Mouse (Mus musculus): ENCODE data around the gene Ndufa4l2.

Gene Ndufa4l2

DNA sequence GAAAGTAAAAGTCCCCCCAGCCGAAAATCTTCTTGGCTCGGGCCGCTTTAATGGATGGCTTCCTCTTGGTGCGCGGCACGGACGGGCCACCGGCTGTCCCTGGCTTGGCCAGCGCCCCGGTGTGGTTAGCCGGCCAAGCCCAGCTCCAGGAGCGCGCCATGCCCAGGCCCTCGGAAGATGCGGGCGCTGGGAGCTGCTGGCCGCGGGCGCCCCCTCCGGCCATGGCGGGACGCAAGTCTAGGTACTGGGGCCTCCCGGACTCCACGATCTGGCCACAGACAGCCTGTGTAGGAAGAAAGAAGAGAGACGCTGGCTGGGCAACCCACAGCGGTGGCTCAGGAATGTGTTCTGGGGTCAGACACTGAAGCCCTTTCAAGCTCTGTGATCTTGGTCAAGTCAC is 11.9 kb downstream of the Ndufa4l2 start:
- peak; percentile 75 for DNase-seq (ENCODE audit: extremely low spot score)

DNA sequence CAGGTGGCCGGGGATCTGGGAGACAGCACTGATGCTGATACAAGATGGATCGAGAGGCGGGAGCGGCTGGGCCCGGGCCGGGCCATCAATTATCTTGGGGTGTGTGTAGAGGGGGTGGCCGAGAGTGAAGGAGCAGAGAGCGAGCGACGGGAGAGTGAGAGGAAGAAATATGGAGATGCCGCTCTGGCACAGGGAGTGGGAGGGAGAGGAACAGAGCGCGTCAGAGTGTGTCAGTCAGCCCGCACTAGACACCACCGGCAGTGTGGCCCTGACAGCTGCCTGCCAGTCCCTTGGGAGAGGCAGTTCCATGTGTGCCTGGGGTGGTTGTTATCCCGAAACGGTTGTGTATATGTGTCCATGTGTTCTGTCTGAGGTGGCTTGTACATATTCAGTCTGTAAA is 12.7 kb downstream of the Ndufa4l2 start:
- no peak for DNase-seq (ENCODE audit: extremely low spot score)

DNA sequence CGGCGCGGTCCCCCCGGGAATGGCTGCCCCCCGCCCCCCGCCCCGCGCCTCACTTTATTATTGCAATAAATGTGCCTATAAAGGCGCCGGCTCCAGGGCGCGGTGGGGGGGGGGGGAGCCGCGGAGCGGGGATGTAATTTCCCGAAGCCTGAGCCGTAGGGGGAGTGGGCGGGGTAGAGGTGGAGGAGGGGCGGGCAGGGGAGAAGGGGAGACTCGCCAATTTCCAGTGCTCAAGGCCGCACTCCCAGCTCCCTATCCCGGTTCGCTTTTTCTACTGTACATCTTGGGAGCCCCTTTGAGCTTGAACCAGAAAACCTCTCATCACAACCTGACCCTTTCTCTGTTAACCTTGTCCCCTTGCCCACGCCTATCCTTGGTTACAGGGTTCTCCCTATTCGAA is 16.2 kb downstream of the Ndufa4l2 start:
- no peak for DNase-seq (ENCODE audit: extremely low spot score)

DNA sequence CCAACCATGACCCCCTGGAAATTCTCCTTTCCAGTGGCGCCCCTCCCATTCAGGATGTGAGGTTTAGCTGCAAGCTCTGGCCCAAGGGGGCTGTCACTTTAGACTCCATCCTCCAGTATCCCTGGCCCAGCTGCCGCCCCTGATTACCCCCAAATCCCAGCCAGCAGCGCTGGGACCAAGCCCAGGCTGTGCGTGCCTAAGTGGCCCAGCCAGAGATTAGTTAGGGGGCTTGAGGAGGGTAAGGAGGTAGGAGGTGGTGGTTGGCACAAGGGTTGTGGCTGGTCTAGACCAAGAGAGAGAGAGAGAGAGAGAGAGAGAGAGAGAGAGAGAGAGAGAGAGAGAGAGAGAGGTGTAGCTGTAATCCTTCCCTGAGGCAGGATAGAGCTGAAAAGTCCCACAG is 16.8 kb downstream of the Ndufa4l2 start:
- no peak for DNase-seq (ENCODE audit: extremely low spot score)

GRCm38 (mm10) chr10:127534036-127534928 is 19.5 kb downstream of the Ndufa4l2 start, which contains the start of gene Nxph4:
Gene Nxph4 (minus strand): TSS chr10:127534559.
- DNase-seq (ENCODE audit: extremely low spot score): no peak

GRCm38 (mm10) chr10:127534929-127535384 is 20.2 kb downstream of the Ndufa4l2 start:
- DNase-seq (ENCODE audit: extremely low spot score): no peak

DNA sequence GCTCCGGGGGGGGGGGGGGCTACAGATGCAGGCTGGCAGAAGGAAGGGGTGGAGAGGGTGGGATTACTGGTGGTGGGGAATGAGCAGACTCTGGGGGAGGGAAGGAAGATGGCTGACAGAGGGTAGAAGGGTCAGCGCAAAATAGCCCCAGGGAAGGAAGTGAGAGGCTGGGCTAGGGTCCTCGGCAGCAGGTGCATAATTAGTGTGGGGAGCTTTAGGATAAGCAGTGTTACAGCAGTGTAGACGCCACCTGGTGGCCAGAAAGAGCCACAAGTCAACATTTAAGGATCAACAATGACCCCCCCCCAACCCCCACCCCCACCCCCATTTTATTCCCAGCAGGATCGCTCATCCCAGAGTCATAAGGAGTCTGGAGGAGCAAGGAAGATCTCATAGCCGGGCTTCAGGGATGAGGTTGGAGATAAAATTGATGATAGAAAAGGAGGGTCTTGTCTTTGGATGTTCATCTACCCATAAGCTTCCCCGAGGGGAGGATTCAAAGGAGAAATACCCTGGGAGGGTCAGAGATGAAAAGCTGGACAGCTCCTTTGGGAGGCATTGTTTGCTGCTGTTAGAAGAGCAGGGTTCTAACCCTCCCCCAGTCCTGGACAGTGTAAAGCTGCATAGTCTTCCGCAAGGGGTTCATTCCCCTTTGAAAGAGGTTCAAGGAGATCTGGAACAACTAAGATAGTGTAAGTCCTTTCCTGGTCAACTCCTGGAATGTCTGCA is 22.0 kb downstream of the Ndufa4l2 start:
- DNase-seq (ENCODE audit: extremely low spot score): peak; percentile 53

- peak; percentile 65 for DNase-seq (ENCODE audit: extremely low spot score)
These were observed 23.3 kb downstream of the Ndufa4l2 start for GRCm38 (mm10) chr10:127537854-127538583.

DNA sequence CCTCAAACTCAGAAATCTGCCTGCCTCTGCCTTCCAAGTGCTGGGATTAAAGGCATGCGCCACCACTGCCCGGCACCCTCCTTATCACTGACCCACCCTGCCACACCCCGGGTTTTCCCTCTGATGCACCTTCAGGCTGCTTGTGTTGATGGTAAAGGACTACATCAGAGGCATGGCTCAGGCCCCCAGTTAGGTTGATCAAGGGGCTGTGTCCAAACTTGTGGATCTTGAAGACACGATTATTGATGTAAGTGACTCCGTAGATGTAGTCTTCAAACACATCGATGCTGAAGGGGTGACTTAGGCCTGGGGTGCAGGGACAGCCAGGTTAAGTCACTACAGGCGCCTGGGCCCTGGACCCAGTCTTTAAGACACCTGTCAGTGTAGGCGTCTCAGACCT is 26.7 kb downstream of the Ndufa4l2 start:
- DNase-seq (ENCODE audit: extremely low spot score): no peak

GRCm38 (mm10) chr10:127542084-127542483 is 27.3 kb downstream of the Ndufa4l2 start:
- DNase-seq (ENCODE audit: extremely low spot score): no peak

- DNase-seq (ENCODE audit: extremely low spot score): no peak
These were observed 28.0 kb downstream of the Ndufa4l2 start for GRCm38 (mm10) chr10:127542720-127543119.

- DNase-seq (ENCODE audit: extremely low spot score): no peak
These were observed 29.1 kb downstream of the Ndufa4l2 start for GRCm38 (mm10) chr10:127543916-127544315.

DNA sequence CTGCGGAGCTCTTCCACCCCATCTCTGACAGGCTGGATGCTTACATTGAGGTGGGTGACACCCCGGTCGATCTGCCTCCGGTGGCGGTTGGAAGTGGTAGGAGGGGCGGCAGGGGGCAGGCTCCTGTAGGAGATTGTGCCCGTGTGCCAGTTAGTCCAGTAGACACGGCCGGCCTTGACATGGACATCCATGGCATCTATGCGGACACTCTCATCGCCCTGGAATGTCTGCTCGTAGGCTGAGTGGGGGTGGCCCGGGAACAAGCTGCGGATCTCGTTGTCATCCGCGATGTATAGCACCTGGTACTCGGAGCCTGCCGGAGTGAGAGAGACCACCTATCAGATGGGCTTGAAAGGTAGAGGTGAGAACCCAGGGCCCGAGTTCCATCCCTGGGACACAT is 29.6 kb downstream of the Ndufa4l2 start:
- DNase-seq (ENCODE audit: extremely low spot score): no peak

GRCm38 (mm10) chr10:127546505-127546904 is 31.7 kb downstream of the Ndufa4l2 start:
- DNase-seq (ENCODE audit: extremely low spot score): no peak

DNA sequence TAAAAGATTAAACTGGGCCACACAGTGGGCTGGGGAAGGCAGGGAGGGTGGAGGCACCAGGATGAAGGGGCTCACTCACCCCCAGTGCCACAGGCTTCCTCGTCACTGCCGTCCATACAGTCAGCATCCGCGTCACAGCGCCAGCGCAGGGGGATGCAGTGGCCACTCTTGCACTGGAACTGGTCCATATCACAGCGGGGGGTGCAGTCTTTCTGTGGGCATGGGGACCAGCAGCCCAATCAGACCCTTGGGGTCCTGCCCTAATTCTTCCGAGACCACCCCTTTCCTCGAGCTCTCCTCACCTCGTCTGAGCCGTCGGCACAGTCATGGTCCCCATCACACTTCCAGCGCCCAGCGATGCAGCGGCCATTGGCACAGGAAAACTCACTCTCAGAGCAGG is 33.5 kb downstream of the Ndufa4l2 start:
- no peak for DNase-seq (ENCODE audit: extremely low spot score)

DNA sequence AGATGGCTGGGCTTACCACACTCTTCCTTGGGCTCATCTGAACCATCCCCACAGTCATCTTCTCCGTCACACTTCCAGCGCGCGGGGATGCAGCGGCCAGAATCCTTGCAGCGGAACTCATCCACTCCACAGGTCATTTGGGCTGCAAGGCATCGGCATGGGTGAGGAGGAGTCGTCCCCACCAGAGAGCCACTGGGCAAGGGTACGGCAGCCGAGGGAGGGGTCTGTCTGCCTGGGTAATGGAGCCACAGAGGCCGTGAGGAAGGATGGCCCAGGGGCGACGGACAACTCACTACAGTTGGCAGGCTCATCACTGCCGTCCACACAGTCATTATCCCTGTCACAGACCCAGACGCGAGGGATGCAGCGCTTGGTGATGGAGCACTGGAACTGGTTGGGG is 35.1 kb downstream of the Ndufa4l2 start:
- DNase-seq (ENCODE audit: extremely low spot score): no peak

GRCm38 (mm10) chr10:127555703-127556102 is 40.9 kb downstream of the Ndufa4l2 start:
- DNase-seq (ENCODE audit: extremely low spot score): peak; percentile 49

DNA sequence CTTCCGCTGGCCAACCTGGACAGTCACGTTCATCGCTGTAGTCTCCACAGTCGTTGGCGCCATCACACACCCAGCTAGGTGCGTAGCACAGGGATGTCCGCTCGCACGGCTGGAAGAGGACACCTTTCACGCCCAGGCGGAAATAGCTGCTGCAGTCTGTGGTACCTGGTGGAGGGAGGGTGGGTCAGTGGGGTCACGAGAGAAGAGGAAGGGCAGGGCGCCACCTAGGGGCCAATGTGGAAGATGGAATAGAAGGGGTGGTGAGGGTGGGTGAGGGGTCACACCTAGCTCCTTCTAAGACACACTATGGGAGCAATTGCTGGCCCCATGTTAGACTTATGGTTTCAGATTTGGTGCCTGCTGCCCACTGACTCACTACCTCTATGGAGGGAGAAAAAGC is 42.6 kb downstream of the Ndufa4l2 start:
- DNase-seq (ENCODE audit: extremely low spot score): no peak

DNA sequence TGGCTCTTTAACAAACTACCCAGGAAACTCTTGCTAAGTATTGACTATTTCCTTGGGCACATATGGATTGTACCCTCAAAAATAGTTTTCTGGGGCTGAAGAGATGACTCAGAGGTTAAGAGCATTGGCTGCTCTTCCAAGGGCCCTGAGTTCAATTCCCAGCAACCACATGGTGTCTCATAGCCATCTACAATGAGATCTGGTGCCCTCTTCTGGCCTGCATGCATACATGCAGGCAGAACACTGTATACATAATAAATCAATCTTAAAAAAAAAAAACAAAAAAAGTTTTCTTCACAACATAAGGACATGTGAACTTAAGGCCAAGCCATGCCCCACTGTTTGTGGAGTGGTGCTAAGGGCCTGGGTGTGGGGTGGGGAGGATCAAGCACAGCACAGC is 46.4 kb downstream of the Ndufa4l2 start:
- DNase-seq (ENCODE audit: extremely low spot score): no peak

GRCm38 (mm10) chr10:127563840-127564239 is 49.1 kb downstream of the Ndufa4l2 start:
- no peak for DNase-seq (ENCODE audit: extremely low spot score)

DNA sequence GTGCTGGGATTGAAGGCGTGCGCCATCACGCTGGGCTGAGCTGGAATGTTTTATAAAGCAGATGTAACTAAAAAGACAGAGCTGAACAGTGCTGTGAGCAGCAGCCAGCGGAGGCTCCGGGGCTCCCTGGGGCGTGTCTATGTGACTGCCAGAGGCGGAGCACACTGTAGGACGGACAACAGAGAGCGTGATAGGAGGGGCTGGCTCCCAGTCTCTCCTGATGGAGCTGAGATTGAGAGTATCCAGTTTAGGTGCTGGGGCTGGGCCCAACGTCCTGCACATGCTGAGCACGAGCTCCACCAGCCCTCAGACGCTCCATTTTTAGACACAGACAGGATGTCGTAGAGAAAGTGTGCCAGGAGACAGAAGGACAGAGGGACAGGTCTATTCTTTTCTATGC is 49.5 kb downstream of the Ndufa4l2 start:
- no peak for DNase-seq (ENCODE audit: extremely low spot score)
